Mouse (Mus musculus) hindbrain, embryonic 11.5 days (tissue): ENCODE measurements around the gene Mapk12. TPM values are rescaled to one million over a fixed set of nuclear protein-coding genes. Genes with fewer than 3 reads are reported as not detected.

Experiments used
- ATAC-seq: fragments of 200-750 bp; cut with Nextera tagmentation; 2 replicates; pipeline ENCODE4 v1.8.0; 2017; ENCODE audit warnings: mild to moderate bottlenecking, moderate TSS enrichment, moderate library complexity; ENCODE audit not compliant: low FRiP score
- DNase-seq: peaks from one replicate; pipeline ENCODE4 v3.0.0-alpha.2; 2015; ENCODE audit warnings: low spot score
- H3K27ac ChIP-seq: fragments of 300-500 bp; sonication (generic); 2 replicates; pipeline ENCODE4 v1.5.1; 2014; ENCODE audit warnings: mild to moderate bottlenecking, low read depth, low read length
- H3K27me3 ChIP-seq: fragments of 300-500 bp; sonication (generic); 2 replicates; pipeline ENCODE4 v1.6.1; 2014; ENCODE audit warnings: mild to moderate bottlenecking, low read length, moderate library complexity, mixed read lengths; ENCODE audit not compliant: control insufficient read depth, insufficient read depth
- H3K36me3 ChIP-seq: fragments of 300-500 bp; sonication (generic); 2 replicates; pipeline ENCODE4 v1.6.1; 2014; ENCODE audit warnings: mild to moderate bottlenecking, low read length, moderate library complexity, mixed read lengths; ENCODE audit not compliant: control insufficient read depth, insufficient read depth
- H3K4me1 ChIP-seq: fragments of 300-500 bp; sonication (generic); replicated peaks from 2 replicates; pipeline ENCODE4 v1.6.1; 2014; ENCODE audit warnings: low read length, mixed read lengths; ENCODE audit not compliant: control insufficient read depth, insufficient read depth
- H3K4me2 ChIP-seq: fragments of 300-500 bp; sonication (generic); replicated peaks from 2 replicates; pipeline ENCODE4 v1.6.1; 2014; ENCODE audit warnings: mild to moderate bottlenecking, low read depth, low read length
- H3K4me3 ChIP-seq: fragments of 300-500 bp; sonication (generic); 2 replicates; pipeline ENCODE4 v1.5.1; 2014; ENCODE audit warnings: low read depth, low read length
- H3K9ac ChIP-seq: fragments of 300-500 bp; sonication (generic); 2 replicates; pipeline ENCODE4 v1.6.1; 2014; ENCODE audit warnings: low read depth, low read length
- H3K9me3 ChIP-seq: fragments of 300-500 bp; sonication (generic); 2 replicates; pipeline ENCODE4 v1.6.1; 2016; ENCODE audit warnings: low read length; ENCODE audit not compliant: control insufficient read depth
- WGBS: fragments of 180-500 bp; shearing (Covaris S2); extraction: QIAGEN DNeasy Blood & Tissue Kit; methylation state at CpG from one replicate; pipeline ENCODE4 v1.1.7; 2014; 5-methylcytosine and 5-hydroxymethylcytosine counted together
- polyA plus RNA-seq: library from polyadenylated mRNA; unstranded; fragments of >200 nt; fragmentation: Nextera tagmentation; extraction: Ambion mirVana; gene quantifications from 2 replicates; pipeline ENCODE4 v1.2.1, GENCODE M21; 2014

Gene Mapk12
- polyA plus RNA-seq, 1 experiment from 2014 or later: 16.5 TPM

DNA sequence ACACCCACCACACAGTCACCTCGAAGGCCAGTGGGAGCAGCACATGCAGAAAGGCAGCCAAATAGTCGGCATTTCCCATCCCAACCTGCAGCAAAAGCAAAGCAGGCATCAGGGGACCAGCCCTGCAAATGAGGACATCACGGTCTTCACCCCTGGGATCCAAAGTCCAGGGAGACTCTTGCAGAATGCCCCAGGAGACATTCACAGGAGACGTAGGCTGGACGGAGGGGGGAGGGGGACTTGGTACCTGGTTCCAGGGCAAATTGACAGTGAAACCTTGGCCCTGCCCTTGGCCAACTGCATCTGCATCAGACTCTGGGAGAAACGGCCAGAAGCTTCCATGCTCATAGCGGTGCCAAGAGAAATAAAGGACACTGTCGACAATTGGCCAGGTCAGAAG, 13.9 kb downstream of the Mapk12 start:
- ATAC-seq (no peak), DNase-seq (no peak)
- Histone ChIP-seq H3K36me3 (no peaks in the 10 kb centered on the region), H3K4me3 (no peak overlapping the region), H3K9ac (no peak overlapping the region), H3K4me1 (peaks cover 17% of the 10 kb centered on the region), H3K9me3 (no peaks in the 10 kb centered on the region), H3K27ac (no peak overlapping the region), H3K27me3 (no peaks in the 10 kb centered on the region), H3K4me2 (no peak overlapping the region)
- WGBS: 84% methylated on average over 8 of the region's 8 CpGs

DNA sequence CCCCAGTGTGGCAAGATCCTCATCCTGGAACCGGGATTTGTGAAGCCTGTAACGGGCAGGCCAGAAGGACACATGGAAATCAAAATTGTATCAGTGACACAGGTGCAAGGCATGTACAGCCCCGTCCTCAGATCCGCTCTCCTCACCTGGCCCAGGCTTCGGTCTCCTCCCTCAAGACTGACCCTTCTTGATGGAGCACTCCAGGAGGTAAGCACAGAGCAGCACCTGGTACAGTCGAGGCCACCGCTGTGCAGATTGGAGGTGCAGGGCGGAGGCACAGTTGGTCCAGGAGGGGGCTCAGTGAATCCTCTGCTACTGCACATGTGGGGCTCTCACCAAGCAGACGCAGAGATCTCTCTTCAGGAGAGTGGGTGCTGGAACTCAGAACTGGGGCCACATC, 15.2 kb downstream of the Mapk12 start:
- H3K27ac ChIP-seq: no peak overlapping the region
- H3K4me2 ChIP-seq: no peak overlapping the region
- H3K9ac ChIP-seq: no peak overlapping the region
- H3K9me3 ChIP-seq: no peaks in the 10 kb centered on the region
- DNase-seq (no peak), ATAC-seq (no peak)
- no peaks in the 10 kb centered on the region for H3K36me3 ChIP-seq
- WGBS: 93% methylated on average over 9 of the region's 9 CpGs
- H3K4me1 ChIP-seq: peaks cover 17% of the 10 kb centered on the region
- no peak overlapping the region for H3K4me3 ChIP-seq
- no peaks in the 10 kb centered on the region for H3K27me3 ChIP-seq

DNA sequence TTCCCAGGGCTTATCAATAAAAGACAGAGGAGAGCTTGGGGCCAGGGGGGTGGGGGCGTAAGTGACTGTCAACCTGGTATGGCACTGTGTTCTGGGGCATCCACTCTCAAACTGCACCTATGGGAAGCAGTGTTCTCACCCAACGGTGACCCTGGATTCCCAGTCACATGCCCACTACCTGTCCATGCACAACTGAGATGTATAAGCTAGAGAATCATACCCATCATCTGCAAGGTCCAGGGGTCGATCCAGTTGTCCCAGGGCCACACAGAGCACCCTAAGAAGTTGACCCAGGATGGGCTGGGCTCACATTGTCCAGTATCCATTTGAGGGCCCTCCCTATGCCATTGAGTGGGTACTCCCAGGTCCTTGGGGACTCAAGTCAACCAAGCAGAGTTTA, 16.2 kb downstream of the Mapk12 start:
- Histone ChIP-seq H3K27ac (no peak overlapping the region), H3K36me3 (no peaks in the 10 kb centered on the region), H3K4me2 (no peak overlapping the region), H3K9ac (no peak overlapping the region), H3K4me3 (no peak overlapping the region), H3K27me3 (no peaks in the 10 kb centered on the region), H3K4me1 (peaks cover 17% of the 10 kb centered on the region), H3K9me3 (no peaks in the 10 kb centered on the region)
- no peak for ATAC-seq
- 93% methylated on average over 3 of the region's 3 CpGs for WGBS
- no peak for DNase-seq

DNA sequence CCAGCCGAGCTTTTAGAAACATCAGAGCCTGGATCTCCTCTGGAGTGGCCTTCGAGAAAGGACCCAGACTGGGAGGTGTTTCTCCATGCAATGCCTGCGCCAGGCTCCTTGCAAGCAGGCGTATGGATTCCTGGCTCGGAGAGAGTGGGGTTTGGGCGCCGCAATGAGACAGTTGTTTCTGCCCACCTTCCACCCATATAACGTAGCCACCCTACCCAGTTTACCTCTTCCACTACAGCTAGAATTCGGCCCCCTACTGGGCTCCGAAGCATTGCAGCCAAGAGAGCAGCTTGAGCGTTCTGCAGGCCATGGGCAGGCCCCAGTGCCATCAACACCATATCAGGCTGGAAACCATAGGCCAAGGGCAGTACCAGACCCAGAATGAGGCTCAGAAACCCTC, 16.9 kb downstream of the Mapk12 start:
- DNase-seq (peak; percentile 62), ATAC-seq (no peak)
- Histone ChIP-seq H3K9me3 (no peaks in the 10 kb centered on the region), H3K27ac (peak overlapping the region; percentile 76), H3K4me1 (peaks cover 17% of the 10 kb centered on the region), H3K9ac (peak overlapping the region; percentile 82), H3K4me2 (peak overlapping the region; percentile 80), H3K27me3 (no peaks in the 10 kb centered on the region), H3K4me3 (peak overlapping the region; percentile 92), H3K36me3 (no peaks in the 10 kb centered on the region)
- 31% methylated on average over 11 of the region's 11 CpGs for WGBS

DNA sequence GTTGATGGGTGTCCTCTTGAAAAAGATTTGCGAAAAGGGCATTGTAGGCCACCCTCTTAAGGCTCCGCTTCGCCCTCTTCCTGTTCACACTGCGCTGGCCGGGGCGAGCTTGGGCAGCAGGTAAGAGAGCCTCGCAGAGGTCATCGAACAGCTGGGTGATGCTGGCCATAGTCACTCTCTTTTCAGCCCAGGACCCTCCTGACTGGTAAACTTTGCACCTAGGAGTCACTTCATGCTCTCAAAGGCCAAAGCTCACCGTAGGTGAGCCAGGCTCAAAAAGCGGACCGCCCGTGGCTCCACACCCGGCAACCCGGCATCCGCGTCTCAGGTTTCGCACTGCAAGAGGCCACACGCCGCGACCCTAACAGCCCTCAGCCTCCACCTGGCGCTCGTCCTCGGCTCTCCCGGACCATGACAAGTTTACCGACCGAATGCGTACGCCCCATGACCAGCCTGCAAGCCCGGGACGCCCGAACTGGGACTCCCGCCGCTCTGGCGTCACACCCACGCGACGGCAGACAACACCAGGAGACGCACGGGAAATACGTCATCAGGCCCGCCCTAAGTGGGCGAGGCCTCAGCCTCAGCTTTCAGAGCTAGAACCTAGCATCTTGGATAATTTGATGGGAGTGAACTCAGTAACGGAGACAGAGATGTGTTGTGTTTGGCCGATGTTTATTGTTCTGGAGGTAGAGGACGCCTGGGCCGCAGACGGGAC, 17.7 kb downstream of the Mapk12 start, which contains the start of gene Tubgcp6:
Gene Tubgcp6 (minus strand): TSS at position 464 of the 718 bp plus-strand sequence.
- ATAC-seq: peak; percentile 84
- H3K36me3 ChIP-seq: no peaks in the 10 kb centered on the region
- peak within 1 kb of the TSS; percentile 92 for H3K4me3 ChIP-seq
- peak within 1 kb of the TSS; percentile 80 for H3K4me2 ChIP-seq
- no peaks in the 10 kb centered on the region for H3K27me3 ChIP-seq
- peak within 1 kb of the TSS; percentile 82 for H3K9ac ChIP-seq
- peaks cover 14% of the 10 kb centered on the region for H3K4me1 ChIP-seq
- H3K9me3 ChIP-seq: no peaks in the 10 kb centered on the region
- WGBS: under 1% methylated on average over 47 of the region's 47 CpGs
- H3K27ac ChIP-seq: peak within 1 kb of the TSS; percentile 76
- peak; percentile 99 for DNase-seq

DNA sequence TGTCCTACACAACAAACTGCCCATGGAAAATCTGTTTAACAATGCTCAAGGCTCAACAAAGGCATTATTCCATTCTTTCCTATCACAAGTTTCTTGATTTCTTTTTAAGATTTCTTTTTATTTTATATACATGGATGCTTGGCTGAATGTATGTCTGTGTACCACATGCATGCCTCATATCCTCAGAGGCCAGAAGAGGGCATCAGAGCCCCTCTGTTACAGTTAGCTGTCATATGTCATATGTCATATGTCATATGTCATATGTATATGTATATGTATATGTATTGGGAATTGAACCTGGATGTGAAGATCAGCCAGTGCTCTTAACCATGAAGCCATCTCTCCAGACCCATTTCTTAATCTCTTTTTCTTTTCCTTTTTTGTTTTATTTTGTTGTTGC, 22.5 kb downstream of the Mapk12 start:
- Histone ChIP-seq H3K4me2 (no peak overlapping the region), H3K27me3 (no peaks in the 10 kb centered on the region), H3K4me1 (peaks cover 7% of the 10 kb centered on the region), H3K36me3 (peaks cover 6% of the 10 kb centered on the region; the same call in 1 of the 2 replicates), H3K9me3 (no peaks in the 10 kb centered on the region), H3K4me3 (no peak overlapping the region), H3K9ac (no peak overlapping the region), H3K27ac (no peak overlapping the region)
- no peak for ATAC-seq
- DNase-seq: no peak

DNA sequence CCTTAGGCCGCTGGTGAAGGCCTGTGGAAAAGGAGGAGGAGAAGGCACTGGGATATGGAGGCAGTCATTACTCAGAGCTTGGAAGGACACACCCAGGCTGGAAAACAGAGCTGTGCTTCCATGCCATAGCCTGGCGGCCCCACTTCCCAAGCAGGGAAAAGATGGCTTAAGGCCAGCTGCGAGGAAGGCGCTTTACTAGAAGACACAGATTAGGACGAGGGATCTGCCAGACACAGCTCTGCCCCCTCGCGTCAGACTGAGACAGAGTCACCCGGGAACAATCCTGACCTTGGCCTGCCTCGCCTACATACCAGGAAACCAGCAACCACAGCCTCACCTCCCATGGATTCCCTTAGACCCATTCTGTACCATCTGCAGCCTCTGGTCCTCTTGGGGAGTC, 30.4 kb downstream of the Mapk12 start:
- Histone ChIP-seq H3K27me3 (no peaks in the 10 kb centered on the region), H3K4me1 (no peaks in the 10 kb centered on the region), H3K9me3 (no peaks in the 10 kb centered on the region), H3K9ac (no peak overlapping the region), H3K27ac (no peak overlapping the region), H3K4me3 (no peak overlapping the region), H3K4me2 (no peak overlapping the region), H3K36me3 (peaks cover 9% of the 10 kb centered on the region)
- ATAC-seq: no peak
- WGBS: 91% methylated on average over 9 of the region's 9 CpGs
- DNase-seq: no peak

DNA sequence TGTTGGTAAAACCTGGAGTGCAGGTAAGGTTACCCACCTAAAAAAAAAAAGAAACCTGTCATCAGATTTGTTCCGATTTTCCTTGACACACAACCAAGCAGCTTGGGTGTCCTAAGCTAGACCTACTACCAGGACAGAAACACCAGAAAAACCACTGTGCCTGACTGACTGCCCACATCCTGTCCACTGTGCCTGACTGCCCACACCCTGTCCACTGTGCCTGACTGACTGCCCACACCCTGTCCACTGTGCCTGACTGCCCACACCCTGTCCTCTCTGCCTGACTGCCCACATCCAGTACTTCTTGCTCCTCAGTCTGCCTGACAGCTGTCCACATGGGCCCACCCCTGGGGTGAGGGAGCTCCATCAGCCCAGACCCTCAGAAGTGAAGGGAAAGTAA, 33.5 kb downstream of the Mapk12 start:
- 92% methylated on average over 1 of the region's 1 CpGs for WGBS
- no peak overlapping the region for H3K4me3 ChIP-seq
- ATAC-seq (no peak), DNase-seq (no peak)
- H3K36me3 ChIP-seq: peaks cover 15% of the 10 kb centered on the region
- no peak overlapping the region for H3K4me2 ChIP-seq
- H3K27me3 ChIP-seq: no peaks in the 10 kb centered on the region
- no peaks in the 10 kb centered on the region for H3K9me3 ChIP-seq
- H3K4me1 ChIP-seq: no peaks in the 10 kb centered on the region
- no peak overlapping the region for H3K9ac ChIP-seq
- no peak overlapping the region for H3K27ac ChIP-seq

DNA sequence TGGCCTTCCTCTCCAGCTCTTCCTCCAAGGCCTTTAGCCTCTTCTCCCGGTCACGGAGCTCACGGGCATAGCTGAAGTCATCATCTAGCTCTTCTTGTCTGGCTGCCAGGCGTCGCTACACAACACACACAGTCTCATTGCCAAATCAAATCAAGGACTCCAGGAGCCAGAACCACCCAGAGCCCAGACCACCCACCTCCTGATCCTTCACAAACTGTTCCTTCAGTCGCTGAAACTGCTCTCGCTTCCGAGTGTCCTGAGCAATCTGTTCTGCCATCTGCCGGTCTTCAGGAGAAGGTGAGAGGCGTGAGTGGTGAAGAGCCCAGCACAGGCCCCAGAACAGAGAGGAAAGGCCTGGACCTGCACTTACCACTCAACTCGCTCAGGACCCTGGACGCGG, 34.4 kb downstream of the Mapk12 start:
- no peak for ATAC-seq
- no peak overlapping the region for H3K9ac ChIP-seq
- 89% methylated on average over 13 of the region's 13 CpGs for WGBS
- H3K4me3 ChIP-seq: no peak overlapping the region
- H3K4me1 ChIP-seq: no peaks in the 10 kb centered on the region
- peaks cover 19% of the 10 kb centered on the region for H3K36me3 ChIP-seq
- H3K27ac ChIP-seq: no peak overlapping the region
- no peak overlapping the region for H3K4me2 ChIP-seq
- no peak for DNase-seq
- no peaks in the 10 kb centered on the region for H3K9me3 ChIP-seq
- H3K27me3 ChIP-seq: no peaks in the 10 kb centered on the region
